Mouse (Mus musculus): ENCODE results near the gene Wdr6.
A peak's percentile ranks its signal among the peaks of the same experiment; 100 is the strongest.

The Wdr6 gene

DNA sequence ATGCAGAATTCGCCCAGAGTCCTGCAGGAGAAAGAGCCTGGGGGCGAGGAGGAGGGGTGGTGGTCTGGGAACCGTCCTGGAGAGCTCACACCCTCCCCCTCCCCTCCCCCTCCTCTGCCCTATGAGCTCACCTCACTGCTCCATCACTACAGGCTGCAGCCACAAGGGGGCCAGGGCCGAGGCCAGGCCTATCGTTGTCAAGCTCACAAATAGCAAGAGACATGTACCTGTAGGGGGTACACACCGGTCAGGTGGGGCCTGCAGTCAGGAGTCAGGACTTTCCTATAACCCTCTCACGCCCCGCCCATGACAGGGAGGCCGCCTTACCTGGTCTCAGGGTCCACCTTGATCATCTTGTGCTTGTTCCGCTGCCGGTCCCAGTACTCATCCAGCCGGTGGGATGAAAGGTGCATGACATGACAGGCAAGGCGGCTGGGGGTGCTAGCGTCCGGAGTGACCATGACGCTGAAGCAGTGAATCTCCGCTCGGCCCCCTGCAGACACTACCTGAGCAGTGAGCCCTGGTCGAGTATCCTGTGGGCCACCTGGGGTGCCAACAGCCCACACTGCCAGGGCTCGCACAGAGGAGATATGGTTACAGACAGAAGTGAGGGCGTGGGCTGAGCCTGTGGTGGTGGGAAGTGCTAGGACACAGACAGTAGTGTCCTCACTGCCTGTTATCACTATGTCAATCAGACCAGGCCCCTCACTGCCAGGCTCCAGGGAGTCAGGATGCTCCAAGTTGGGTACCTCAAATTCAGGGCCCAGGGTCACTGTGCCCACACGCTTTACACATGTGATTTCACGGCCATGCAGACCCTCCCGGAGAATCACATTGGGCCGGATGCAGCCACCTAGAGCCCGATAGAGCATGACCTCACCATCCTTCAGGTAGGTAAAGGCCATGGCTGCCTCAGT lies 4.5 kb downstream of the Wdr6 start:
- no peak for DNase-seq (ENCODE audit: low spot score)

DNA sequence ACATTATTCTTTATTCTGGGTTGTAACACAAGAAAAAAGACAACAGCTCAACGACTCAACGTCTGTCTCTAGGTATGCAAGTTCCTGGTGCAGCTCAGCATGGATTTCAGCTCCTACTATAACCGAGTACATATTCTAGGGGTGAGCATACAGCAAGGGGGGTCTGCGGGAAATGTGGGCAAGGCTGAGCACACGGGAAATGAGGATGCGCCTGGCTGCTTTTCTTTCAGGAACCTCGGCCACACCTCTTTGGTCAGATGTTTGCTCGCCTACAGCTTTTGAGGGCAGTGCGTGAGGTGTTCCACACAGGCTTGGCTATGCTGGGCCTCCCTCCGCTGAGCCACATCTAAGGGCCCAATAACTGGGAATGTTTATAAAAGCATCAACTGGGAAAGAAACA lies 6.2 kb downstream of the Wdr6 start:
- DNase-seq (ENCODE audit: low spot score), result no peak

DNA sequence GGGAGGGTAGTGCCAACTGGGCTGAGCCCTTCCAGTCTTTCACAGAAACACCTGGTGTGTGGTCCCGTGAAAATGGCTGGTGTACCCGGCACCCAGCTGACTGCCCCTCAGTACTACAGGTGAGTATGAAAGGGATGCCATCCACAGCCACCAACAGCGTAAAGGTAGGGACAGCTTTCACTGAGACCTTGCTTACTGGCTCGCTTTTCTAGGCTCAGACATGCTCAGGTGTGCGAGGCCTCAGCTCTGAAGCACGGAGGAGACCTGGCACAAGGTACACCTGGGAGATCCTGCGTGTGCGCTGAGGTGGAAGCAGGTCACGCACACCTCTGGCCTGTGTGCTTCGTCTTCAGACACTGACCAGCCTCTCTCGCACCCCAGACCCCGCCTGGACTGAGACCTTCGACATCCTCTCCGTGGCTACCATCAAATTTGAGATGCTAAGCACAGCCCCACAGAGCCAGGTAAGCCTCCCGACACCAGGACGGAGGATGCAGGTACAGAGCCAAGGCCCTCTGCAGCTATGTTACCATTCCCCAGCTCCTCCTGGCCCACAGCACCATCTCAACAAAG lies 7.1 kb downstream of the Wdr6 start:
- no peak for DNase-seq (ENCODE audit: low spot score)

- DNase-seq (ENCODE audit: low spot score), result no peak
Observed at GRCm38 (mm10) chr9:108570207-108570896, 8.2 kb downstream of the Wdr6 start.

GRCm38 (mm10) chr9:108569381-108570206 lies 8.9 kb downstream of the Wdr6 start, which contains the start of gene Dalrd3:
TSS of gene Dalrd3 (plus strand) at chr9:108569886.
- DNase-seq (ENCODE audit: low spot score), result no peak

DNA sequence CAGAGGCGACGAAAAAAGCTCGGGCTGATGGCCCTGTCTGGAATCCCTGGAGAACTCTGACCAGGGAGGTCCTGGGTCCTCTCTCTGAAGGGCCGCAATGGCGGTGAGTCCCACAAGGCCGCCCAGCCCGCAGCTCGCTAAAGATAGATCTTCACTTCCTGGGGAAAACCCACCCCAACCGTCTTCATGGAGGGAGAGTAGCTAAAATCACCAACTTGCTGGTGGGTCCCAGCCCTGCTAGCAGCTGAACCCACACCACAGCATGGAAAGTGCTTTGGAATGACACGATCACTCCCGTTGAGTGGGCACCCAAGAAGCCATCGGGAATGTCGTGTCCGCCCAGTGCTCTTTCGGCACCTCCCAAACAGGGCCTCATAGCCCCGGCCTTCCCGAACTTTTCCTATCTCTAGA lies 10.0 kb downstream of the Wdr6 start:
- no peak for DNase-seq (ENCODE audit: low spot score)

DNA sequence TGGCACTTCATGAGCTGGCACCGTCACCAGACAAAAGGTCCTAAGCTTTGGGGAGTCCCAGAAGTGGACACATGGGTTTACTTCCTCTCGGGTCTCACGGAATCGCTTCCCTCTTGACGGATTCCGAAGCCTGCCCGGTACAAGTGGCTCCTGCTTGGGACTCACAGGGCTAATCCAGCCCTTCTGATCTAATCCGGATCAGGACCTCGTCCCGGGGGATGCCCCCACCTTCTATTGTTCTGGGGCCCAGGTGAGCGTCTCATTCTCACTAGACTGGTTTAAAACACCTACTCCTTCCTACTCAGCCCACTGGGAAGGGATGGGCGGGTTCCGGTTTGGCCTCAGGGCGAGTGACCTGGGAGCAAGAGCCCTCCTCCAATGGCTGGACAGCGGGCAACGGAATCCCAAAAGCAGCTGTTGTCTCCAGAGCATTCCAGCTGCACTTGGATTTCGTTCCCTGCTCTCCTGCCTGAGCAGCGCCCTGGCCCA lies 10.6 kb downstream of the Wdr6 start:
- no peak for DNase-seq (ENCODE audit: low spot score)

- DNase-seq (ENCODE audit: low spot score), result peak; percentile 91
Observed at GRCm38 (mm10) chr9:108566815-108567776, 11.4 kb downstream of the Wdr6 start, which contains the start of gene Ndufaf3. TSS of gene Ndufaf3 (minus strand) at chr9:108567434.

- no peak for DNase-seq (ENCODE audit: low spot score)
Observed at GRCm38 (mm10) chr9:108565881-108566814, 12.4 kb downstream of the Wdr6 start.

GRCm38 (mm10) chr9:108564131-108564530 lies 14.4 kb downstream of the Wdr6 start:
- no peak for DNase-seq (ENCODE audit: low spot score)

- DNase-seq (ENCODE audit: low spot score), result no peak
Observed at GRCm38 (mm10) chr9:108563671-108564070, 14.9 kb downstream of the Wdr6 start.

DNA sequence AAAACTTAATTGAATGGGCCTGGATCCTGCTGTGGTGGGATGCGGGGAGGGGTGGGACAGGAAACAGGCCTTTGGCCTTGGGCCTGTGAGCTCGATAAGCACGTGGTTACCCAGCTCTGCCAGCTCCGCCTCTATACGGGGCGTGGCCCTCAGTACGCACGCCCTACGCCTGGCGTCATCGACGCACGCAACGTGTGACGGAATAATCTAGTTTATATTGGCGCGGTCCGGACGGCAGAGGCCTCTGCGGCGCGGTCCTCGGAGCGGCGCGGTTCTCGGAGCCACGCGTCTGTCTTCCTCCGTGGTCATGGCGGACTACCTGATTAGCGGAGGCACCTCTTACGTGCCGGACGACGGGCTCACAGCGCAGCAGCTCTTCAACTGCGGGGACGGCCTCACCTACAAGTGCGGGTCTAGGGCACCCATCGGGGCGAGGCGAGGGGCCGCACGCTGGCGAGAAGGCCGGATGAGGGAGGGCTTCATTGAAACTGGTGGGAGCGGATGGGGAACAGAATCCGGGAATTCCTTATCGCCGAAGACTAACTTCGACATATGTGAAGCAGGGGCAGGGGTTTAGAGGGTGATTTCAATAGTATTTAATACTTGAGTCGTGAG lies 18.2 kb downstream of the Wdr6 start, which contains the start of gene Impdh2:
Gene Impdh2, plus strand, starts transcription at position 60 of the 615 bp plus-strand sequence.
- DNase-seq (ENCODE audit: low spot score), result peak; percentile 83

- no peak for DNase-seq (ENCODE audit: low spot score)
Observed at GRCm38 (mm10) chr9:108559169-108559568, 19.4 kb downstream of the Wdr6 start.

DNA sequence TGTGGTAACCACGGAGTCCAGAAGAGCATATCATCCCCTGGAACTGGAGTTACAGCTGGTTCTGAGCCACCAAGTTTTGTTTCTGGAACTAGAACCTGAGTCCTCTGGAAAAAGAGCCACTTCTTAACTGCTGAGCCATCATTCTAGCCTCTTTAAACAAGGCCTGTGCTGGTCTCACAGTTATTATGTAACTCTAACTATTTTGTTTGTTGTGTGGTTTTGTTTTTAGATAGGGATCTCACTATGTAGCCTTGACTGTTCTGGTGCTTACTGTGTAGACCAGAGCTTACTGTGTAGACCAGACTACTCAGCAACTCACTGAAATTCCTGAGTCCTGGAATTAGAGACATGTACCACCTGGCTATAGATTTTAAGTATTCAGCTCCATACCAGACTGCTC lies 31.7 kb downstream of the Wdr6 start:
- DNase-seq (ENCODE audit: low spot score), result no peak

DNA sequence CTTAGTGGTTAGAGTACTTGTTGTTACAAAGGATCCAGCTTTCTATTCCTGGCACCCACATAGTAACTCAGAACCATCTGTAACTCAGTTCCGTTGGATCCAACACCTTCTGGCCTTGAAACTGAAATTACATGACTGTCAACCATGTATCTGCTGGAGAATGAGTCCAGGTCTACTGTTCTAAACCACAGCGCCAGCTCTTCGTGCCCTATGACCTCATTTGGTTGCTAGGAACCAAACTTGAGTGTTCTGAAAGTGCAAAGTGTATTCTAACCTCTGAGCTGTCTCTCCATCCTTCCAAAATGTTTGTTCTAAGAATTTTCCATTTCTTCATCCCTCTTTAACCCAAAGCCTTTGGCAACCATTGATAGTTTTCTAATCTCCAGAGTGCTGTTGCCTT lies 32.6 kb downstream of the Wdr6 start:
- DNase-seq (ENCODE audit: low spot score), result no peak

DNA sequence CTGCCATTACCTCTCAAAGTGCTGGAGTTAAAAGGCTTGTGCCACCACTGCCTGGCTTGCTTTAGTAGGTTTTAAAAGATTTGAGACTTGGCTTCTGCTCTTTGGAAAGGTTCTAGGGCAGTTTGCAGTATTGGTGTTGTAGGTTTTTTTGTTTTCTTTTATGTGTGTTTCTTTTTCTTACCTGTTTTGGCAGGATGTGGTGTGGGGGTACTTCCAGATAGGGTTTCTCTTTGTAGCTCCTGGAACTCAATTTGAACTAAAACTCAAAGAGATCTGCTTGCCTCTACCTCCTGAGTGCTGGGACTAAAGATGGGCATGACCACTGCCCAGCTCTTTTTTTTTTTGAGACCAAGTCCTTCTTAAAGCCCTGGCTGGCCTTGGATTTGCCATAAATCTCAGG lies 37.7 kb downstream of the Wdr6 start:
- DNase-seq (ENCODE audit: low spot score), result no peak

DNA sequence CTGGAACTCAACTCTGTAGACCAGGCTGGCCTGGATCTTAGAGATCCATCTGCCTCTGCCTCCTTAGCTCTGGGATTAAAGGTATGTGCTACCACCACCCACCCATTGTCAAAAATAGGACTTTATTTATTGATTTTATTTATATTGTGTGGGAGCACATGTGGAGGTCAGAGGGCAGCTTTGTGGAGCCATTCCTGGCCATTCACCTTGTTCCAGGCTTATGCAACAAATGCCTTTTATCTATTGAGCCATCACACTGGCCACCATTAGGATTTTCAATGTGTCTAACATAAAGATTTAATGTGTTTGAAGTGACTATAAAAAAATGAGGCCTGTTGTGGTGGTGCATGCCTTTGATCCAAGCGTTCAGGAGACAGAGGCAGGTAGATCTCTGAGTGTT lies 47.0 kb downstream of the Wdr6 start:
- DNase-seq (ENCODE audit: low spot score), result no peak

- DNase-seq (ENCODE audit: low spot score), result no peak
Observed at GRCm38 (mm10) chr9:108530954-108531353, 47.6 kb downstream of the Wdr6 start.

- no peak for DNase-seq (ENCODE audit: low spot score)
Observed at GRCm38 (mm10) chr9:108525400-108525799, 53.1 kb downstream of the Wdr6 start.
